Mouse (Mus musculus) bone marrow, adult 2 months (tissue): ENCODE measurements around the gene Fxyd3. TPM values are rescaled to one million over a fixed set of nuclear protein-coding genes. Genes with fewer than 3 reads are reported as not detected.

Experiments used
- H3K27ac ChIP-seq: fragments of 200-500 bp; 2 replicates; pipeline ENCODE4 v1.5.1; 2012; ENCODE audit warnings: low read depth, mild to moderate bottlenecking, control low read depth, inconsistent platforms, low read length; ENCODE audit not compliant: control insufficient read depth, poor library complexity, insufficient read depth
- H3K4me1 ChIP-seq: fragments of 200-500 bp; 2 replicates; pipeline ENCODE4 v1.6.1; 2011; ENCODE audit warnings: low read length; ENCODE audit not compliant: control insufficient read depth, insufficient read depth
- H3K4me3 ChIP-seq: fragments of 200-500 bp; replicated peaks from 2 replicates; pipeline ENCODE3; 2011; ENCODE audit warnings: mild to moderate bottlenecking, low read depth, low read length, control low read depth; ENCODE audit not compliant: control insufficient read depth
- CTCF ChIP-seq: fragments of 200-500 bp; IDR thresholded peaks from 2 replicates; pipeline ENCODE4 v1.5.1; 2011; ENCODE audit warnings: low read length, control low read depth; ENCODE audit not compliant: control insufficient read depth, insufficient read depth
- POLR2A ChIP-seq: fragments of 200-500 bp; IDR thresholded peaks from 2 replicates; pipeline ENCODE4 v1.6.1; 2011; ENCODE audit warnings: low read depth, mild to moderate bottlenecking, control low read depth, low read length, borderline replicate concordance; ENCODE audit not compliant: control insufficient read depth
- WGBS: fragments of 180-500 bp; shearing (Covaris S2); methylation state at CpG from one replicate; pipeline ENCODE4 v1.1.7; 2018; 5-methylcytosine and 5-hydroxymethylcytosine counted together
- polyA plus RNA-seq: library from polyadenylated mRNA; stranded (reverse); fragments of >200 nt; gene quantifications from 2 replicates; pipeline ENCODE4 v1.2.4, GENCODE M21; 2011; ENCODE audit warnings: low replicate concordance; ENCODE audit not compliant: missing spikeins, insufficient read depth, insufficient read length

Gene Fxyd3
- polyA plus RNA-seq, 1 experiment, result not detected

- TF ChIP-seq POLR2A, result no peak
- Histone ChIP-seq H3K27ac (no peak overlapping the region), H3K4me1 (no peaks in the 10 kb centered on the region), H3K4me3 (no peak overlapping the region)
- 12% methylated on average over 34 of the region's 34 CpGs for WGBS
Measured at GRCm38 (mm10) chr7:31052636-31053434, 23.7 kb downstream of the Fxyd3 start.

GRCm38 (mm10) chr7:31052251-31052635 is 24.3 kb downstream of the Fxyd3 start:
- Histone ChIP-seq H3K27ac (no peak overlapping the region), H3K4me3 (no peak overlapping the region), H3K4me1 (no peaks in the 10 kb centered on the region)
- 6% methylated on average over 22 of the region's 22 CpGs for WGBS
- no peak for TF ChIP-seq CTCF
- no peak for TF ChIP-seq POLR2A

- WGBS, result 3% methylated on average over 27 of the region's 28 CpGs
- H3K27ac ChIP-seq, result no peak within 1 kb of the TSS
- no peaks in the 10 kb centered on the region for H3K4me1 ChIP-seq
- TF ChIP-seq POLR2A, result no peak
- no peak for TF ChIP-seq CTCF
- H3K4me3 ChIP-seq, result no peak within 1 kb of the TSS
Measured at GRCm38 (mm10) chr7:31051321-31052021, 25.0 kb downstream of the Fxyd3 start, which contains the start of gene Fxyd7. Gene Fxyd7, minus strand, starts transcription at chr7:31051467.

- no peak overlapping the region for H3K27ac ChIP-seq
- 7% methylated on average over 9 of the region's 9 CpGs for WGBS
- H3K4me3 ChIP-seq, result no peak overlapping the region
- no peaks in the 10 kb centered on the region for H3K4me1 ChIP-seq
- TF ChIP-seq POLR2A, result no peak
- no peak for TF ChIP-seq CTCF
Measured at GRCm38 (mm10) chr7:31050921-31051320, 25.6 kb downstream of the Fxyd3 start.

GRCm38 (mm10) chr7:31050487-31050886 is 26.0 kb downstream of the Fxyd3 start:
- no peak overlapping the region for H3K4me3 ChIP-seq
- no peaks in the 10 kb centered on the region for H3K4me1 ChIP-seq
- 11% methylated on average over 6 of the region's 6 CpGs for WGBS
- no peak overlapping the region for H3K27ac ChIP-seq
- TF ChIP-seq CTCF (no peak), POLR2A (no peak)

GRCm38 (mm10) chr7:31049846-31050281 is 26.6 kb downstream of the Fxyd3 start:
- Histone ChIP-seq H3K4me3 (no peak overlapping the region), H3K4me1 (no peaks in the 10 kb centered on the region), H3K27ac (no peak overlapping the region)
- no peak for TF ChIP-seq CTCF
- TF ChIP-seq POLR2A, result no peak
- WGBS, result 6% methylated on average over 15 of the region's 15 CpGs

- H3K27ac ChIP-seq, result no peak overlapping the region
- TF ChIP-seq CTCF (no peak), POLR2A (no peak)
- WGBS, result 17% methylated on average over 5 of the region's 5 CpGs
- no peaks in the 10 kb centered on the region for H3K4me1 ChIP-seq
- H3K4me3 ChIP-seq, result no peak overlapping the region
Measured at GRCm38 (mm10) chr7:31049135-31049845, 27.2 kb downstream of the Fxyd3 start.

GRCm38 (mm10) chr7:31042431-31042910 is 34.0 kb downstream of the Fxyd3 start, which contains the start of gene Fxyd5:
Gene Fxyd5, minus strand, starts transcription at chr7:31042481.
- no peak for TF ChIP-seq CTCF
- TF ChIP-seq POLR2A, result no peak
- WGBS, result 49% methylated on average over 10 of the region's 10 CpGs
- Histone ChIP-seq H3K4me1 (no peaks in the 10 kb centered on the region; the same call in 1 of the 2 replicates), H3K27ac (peak within 1 kb of the TSS; percentile 85), H3K4me3 (peak within 1 kb of the TSS; percentile 67)
